Mouse (Mus musculus) heart, embryonic 12.5 days (tissue): ENCODE results near the gene Nfyc. TPM values are rescaled to one million over a fixed set of nuclear protein-coding genes. Genes with fewer than 3 reads are reported as not detected.

Experiments used
- ATAC-seq: fragments of 200-750 bp; cut with Nextera tagmentation; 2 replicates; pipeline ENCODE4 v1.8.0; 2017; ENCODE audit warnings: moderate TSS enrichment, moderate library complexity; ENCODE audit not compliant: insufficient number of reproducible peaks, low FRiP score
- H3K27ac ChIP-seq: fragments of 300-500 bp; sonication (generic); 2 replicates; pipeline ENCODE4 v1.5.1; 2016; ENCODE audit warnings: mild to moderate bottlenecking, moderate library complexity; ENCODE audit not compliant: poor library complexity, severe bottlenecking
- H3K27me3 ChIP-seq: fragments of 300-500 bp; sonication (generic); replicated peaks from 2 replicates; pipeline ENCODE4 v1.6.1; 2016; ENCODE audit warnings: mild to moderate bottlenecking, moderate library complexity
- H3K36me3 ChIP-seq: fragments of 300-500 bp; sonication (generic); 2 replicates; pipeline ENCODE4 v1.6.1; 2016; ENCODE audit warnings: mild to moderate bottlenecking, moderate library complexity
- H3K4me1 ChIP-seq: fragments of 300-500 bp; sonication (generic); replicated peaks from 2 replicates; pipeline ENCODE4 v1.6.1; 2016; ENCODE audit warnings: mild to moderate bottlenecking
- H3K4me2 ChIP-seq: fragments of 300-500 bp; sonication (generic); 2 replicates; pipeline ENCODE4 v1.6.1; 2016; ENCODE audit warnings: mild to moderate bottlenecking, moderate library complexity
- H3K4me3 ChIP-seq: fragments of 300-500 bp; sonication (generic); 2 replicates; pipeline ENCODE4 v1.5.1; 2016; ENCODE audit warnings: mild to moderate bottlenecking
- H3K9ac ChIP-seq: fragments of 300-500 bp; sonication (generic); 2 replicates; pipeline ENCODE4 v1.6.1; 2016; ENCODE audit warnings: mild to moderate bottlenecking, moderate library complexity
- H3K9me3 ChIP-seq: fragments of 300-500 bp; sonication (generic); replicated peaks from 2 replicates; pipeline ENCODE4 v1.6.1; 2016; ENCODE audit warnings: mild to moderate bottlenecking, moderate library complexity
- WGBS: fragments of 180-500 bp; shearing (Covaris S2); methylation state at CpG from one replicate; pipeline ENCODE4 v1.1.7; 2016; 5-methylcytosine and 5-hydroxymethylcytosine counted together
- polyA plus RNA-seq: library from polyadenylated mRNA; unstranded; fragments of >200 nt; fragmentation: Nextera tagmentation; extraction: Ambion mirVana; gene quantifications from 2 replicates; pipeline ENCODE4 v1.2.1, GENCODE M21; 2016

Gene Nfyc
- polyA plus RNA-seq, 1 experiment from 2014 or later: 102 TPM

DNA sequence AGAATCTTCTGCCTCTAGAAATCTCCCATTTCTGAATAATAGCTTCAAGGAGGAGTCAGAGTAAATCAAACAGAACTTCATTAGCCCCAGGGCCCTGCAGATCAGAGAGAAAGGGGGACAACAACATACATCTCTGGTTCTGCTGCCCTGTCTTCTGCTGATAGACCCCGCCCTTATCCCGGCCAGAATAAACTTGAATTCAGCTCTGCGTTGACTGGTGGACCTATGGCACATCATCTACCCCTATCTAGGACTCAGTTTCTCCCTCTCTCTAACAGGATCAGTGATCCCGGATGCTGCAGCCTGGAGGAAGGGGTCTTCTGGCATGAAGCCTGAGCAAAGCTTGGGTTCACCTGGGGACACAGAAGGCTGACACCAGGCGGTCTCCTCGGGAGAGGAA lies 100.8 kb downstream of the Nfyc start:
- Histone ChIP-seq H3K9me3 (no peaks in the 10 kb centered on the region), H3K4me3 (peak overlapping the region; percentile 57), H3K4me2 (peak overlapping the region; percentile 91), H3K27ac (no peak overlapping the region), H3K4me1 (peaks cover 30% of the 10 kb centered on the region), H3K36me3 (no peaks in the 10 kb centered on the region), H3K9ac (peak overlapping the region; percentile 68), H3K27me3 (peaks cover 57% of the 10 kb centered on the region)
- WGBS: 21% methylated on average over 6 of the region's 6 CpGs
- ATAC-seq: peak; percentile 19; the same call in 1 of the 2 replicates

DNA sequence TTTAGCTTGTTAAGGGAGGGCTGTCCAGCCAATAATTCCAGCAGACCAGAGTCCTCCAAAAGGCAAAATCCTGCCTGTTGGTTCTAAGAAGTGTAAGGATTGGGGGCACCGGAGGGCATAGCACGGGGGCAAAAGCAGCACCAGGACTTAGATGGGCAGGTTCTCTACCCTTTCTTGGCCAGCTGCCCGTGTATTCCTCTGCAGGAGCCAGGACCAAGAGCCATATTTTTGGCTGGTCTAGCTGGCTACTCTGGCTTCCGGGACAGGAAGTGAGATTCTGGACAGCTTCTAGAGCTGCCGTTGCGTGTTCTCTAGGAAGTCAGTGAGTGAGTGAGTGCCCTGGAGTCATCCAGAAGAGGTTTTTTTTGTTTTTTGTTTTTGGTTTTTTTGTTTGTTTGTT lies 101.2 kb downstream of the Nfyc start:
- Histone ChIP-seq H3K27me3 (peaks cover 53% of the 10 kb centered on the region), H3K4me1 (peaks cover 32% of the 10 kb centered on the region), H3K9ac (no peak overlapping the region), H3K27ac (no peak overlapping the region), H3K4me2 (no peak overlapping the region), H3K36me3 (no peaks in the 10 kb centered on the region), H3K4me3 (no peak overlapping the region), H3K9me3 (no peaks in the 10 kb centered on the region)
- 55% methylated on average over 6 of the region's 6 CpGs for WGBS
- ATAC-seq: no peak

DNA sequence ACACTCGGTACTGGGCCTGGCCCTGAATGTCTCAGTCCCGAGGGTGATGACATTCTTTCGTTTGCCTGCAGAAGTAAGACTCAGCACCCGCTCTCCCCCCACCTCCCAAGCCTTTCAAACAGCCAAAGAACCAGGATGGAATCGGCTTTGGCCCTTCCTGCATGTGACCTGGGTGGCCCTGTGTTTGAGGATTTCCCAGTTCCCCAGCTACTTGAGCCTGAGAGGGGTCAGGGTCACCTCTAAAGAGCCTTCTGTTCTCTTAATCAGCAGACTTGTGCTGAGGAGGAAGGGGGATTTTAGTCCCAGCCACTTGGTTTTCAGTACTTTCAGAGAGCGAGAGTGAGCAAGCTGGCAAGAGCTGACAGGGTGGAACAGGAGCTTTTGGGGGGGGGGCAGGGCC lies 101.9 kb downstream of the Nfyc start:
- H3K36me3 ChIP-seq: no peaks in the 10 kb centered on the region
- no peak overlapping the region for H3K4me2 ChIP-seq
- no peak for ATAC-seq
- 39% methylated on average over 6 of the region's 6 CpGs for WGBS
- H3K27ac ChIP-seq: no peak overlapping the region
- H3K9ac ChIP-seq: no peak overlapping the region
- no peak overlapping the region for H3K4me3 ChIP-seq
- H3K4me1 ChIP-seq: peaks cover 32% of the 10 kb centered on the region
- H3K9me3 ChIP-seq: no peaks in the 10 kb centered on the region
- H3K27me3 ChIP-seq: peaks cover 47% of the 10 kb centered on the region

DNA sequence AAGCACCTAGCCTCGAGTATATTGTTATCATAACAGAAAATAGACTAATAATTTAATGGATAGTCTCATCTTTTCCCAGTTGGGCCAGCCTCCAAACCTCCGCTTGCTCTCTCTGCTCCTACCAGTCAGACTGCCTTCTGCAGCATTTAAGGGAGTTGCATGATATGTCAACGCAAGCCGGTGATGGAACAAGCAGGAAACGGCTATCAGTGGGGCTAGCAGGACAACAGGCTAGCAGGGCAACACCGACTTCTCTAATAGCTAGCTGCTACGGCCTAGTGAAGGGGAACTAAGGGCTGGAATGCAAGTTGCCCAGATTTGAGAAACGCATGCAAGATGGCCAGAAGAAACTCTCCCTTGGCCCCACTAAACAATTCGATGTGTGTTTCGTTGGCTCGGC lies 103.5 kb downstream of the Nfyc start:
- H3K9me3 ChIP-seq: no peaks in the 10 kb centered on the region
- peaks cover 31% of the 10 kb centered on the region for H3K27me3 ChIP-seq
- 46% methylated on average over 11 of the region's 11 CpGs for WGBS
- no peak for ATAC-seq
- no peak overlapping the region for H3K4me2 ChIP-seq
- no peak overlapping the region for H3K9ac ChIP-seq
- H3K4me3 ChIP-seq: no peak overlapping the region
- H3K4me1 ChIP-seq: peaks cover 32% of the 10 kb centered on the region
- no peak overlapping the region for H3K27ac ChIP-seq
- H3K36me3 ChIP-seq: no peaks in the 10 kb centered on the region

DNA sequence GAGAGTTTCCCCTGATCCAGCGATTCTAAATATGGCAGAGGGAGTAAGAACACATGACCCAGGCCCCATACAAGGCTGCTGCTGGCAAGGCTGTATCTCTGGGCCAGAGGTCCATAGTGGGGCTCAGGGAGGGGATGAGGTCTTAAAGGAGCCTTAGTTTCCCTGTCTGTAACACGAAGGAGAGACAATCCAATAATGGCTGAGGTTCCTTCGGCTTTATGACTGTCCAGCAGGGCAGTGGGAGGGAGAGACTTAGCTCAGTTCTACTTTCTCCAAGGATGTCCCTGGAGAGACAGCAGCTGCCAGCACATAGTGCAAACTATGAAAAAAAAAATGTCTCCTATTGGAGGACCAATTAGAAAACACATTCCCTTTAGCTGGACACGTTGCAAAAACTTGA lies 105.2 kb downstream of the Nfyc start:
- H3K27ac ChIP-seq: no peak overlapping the region
- H3K9me3 ChIP-seq: no peaks in the 10 kb centered on the region
- no peak for ATAC-seq
- peaks cover 32% of the 10 kb centered on the region for H3K4me1 ChIP-seq
- peaks cover 22% of the 10 kb centered on the region for H3K27me3 ChIP-seq
- H3K36me3 ChIP-seq: no peaks in the 10 kb centered on the region
- H3K9ac ChIP-seq: no peak overlapping the region
- H3K4me2 ChIP-seq: no peak overlapping the region
- WGBS: 62% methylated on average over 4 of the region's 4 CpGs
- H3K4me3 ChIP-seq: no peak overlapping the region

DNA sequence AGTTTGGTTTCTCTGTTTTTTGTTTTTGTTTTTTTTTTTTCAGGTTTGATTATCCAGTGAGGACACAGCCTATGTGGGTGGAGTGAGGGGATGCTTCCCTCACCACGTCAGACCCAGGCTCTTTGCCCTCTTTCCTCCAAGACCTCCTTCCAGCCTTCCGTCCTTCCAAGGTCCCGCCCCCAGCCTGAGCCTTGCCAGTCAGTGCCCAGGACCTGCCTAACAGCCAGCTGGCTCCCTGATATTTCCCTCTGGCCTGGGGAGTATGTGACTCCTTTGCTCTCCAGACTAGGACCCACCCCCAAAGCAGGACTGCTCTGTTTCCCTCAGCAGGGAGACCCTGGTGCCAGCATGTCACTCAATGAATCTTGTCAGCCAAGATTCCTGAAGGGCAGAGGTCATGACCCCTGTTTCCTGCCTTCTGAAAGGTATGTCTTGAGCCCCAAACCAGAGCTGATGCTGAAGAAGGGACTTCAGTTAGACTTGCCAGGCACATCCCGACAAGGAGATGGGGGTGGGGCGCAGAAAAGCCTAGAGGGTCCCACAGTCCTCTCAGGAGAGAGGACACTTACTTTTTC lies 105.8 kb downstream of the Nfyc start:
- no peaks in the 10 kb centered on the region for H3K9me3 ChIP-seq
- H3K9ac ChIP-seq: no peak overlapping the region
- H3K4me1 ChIP-seq: peaks cover 28% of the 10 kb centered on the region
- peaks cover 22% of the 10 kb centered on the region for H3K27me3 ChIP-seq
- H3K4me2 ChIP-seq: no peak overlapping the region
- H3K27ac ChIP-seq: no peak overlapping the region
- no peak for ATAC-seq
- 52% methylated on average over 5 of the region's 5 CpGs for WGBS
- no peak overlapping the region for H3K4me3 ChIP-seq
- no peaks in the 10 kb centered on the region for H3K36me3 ChIP-seq

DNA sequence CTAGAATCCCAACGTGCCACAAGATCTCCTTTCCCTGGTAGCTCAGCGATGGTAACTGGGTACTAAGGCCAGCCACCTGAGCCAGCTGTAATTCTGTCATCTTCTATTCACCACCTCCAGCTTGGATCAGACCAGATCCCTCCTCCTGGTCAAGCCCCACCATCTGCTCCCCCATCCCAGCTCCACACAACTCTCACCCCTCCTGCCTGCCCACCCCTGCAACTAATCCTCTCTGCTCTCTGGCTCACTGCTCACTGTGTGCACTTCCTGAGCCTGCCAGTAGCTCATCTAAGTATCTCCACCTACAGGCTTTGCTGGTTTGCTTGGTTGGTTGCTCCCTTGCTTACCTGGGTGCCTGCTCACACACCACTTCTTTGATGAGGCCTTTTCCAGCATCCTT lies 109.8 kb downstream of the Nfyc start:
- no peak for ATAC-seq
- Histone ChIP-seq H3K4me1 (peaks cover 8% of the 10 kb centered on the region), H3K4me3 (no peak overlapping the region), H3K4me2 (no peak overlapping the region), H3K27me3 (peaks cover 25% of the 10 kb centered on the region), H3K27ac (no peak overlapping the region), H3K9me3 (no peaks in the 10 kb centered on the region), H3K36me3 (no peaks in the 10 kb centered on the region), H3K9ac (no peak overlapping the region)
- WGBS: 70% methylated on average over 2 of the region's 2 CpGs

DNA sequence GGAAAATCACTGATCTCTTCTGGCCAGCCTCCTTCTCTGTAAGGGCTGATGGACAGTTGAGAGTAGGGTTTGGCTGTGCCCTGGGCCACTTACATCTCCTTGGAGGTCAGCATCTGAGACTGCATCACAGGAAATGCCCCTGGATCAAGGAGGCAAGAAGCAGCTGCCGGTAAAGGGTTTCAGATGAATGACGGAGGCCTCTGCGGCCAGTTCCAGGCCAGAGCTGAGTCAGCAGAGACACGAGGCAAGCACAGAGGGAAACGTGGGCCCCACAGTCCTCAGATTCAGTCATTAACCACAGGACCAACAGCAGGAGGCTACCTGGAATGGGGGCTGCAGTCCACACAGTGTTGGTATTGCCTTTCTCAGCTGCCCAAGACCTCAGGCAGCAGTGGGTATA lies 112.2 kb downstream of the Nfyc start:
- Histone ChIP-seq H3K27me3 (peaks cover 45% of the 10 kb centered on the region), H3K9me3 (no peaks in the 10 kb centered on the region), H3K4me2 (no peak overlapping the region), H3K4me1 (peaks cover 8% of the 10 kb centered on the region), H3K36me3 (no peaks in the 10 kb centered on the region), H3K4me3 (no peak overlapping the region), H3K9ac (no peak overlapping the region), H3K27ac (no peak overlapping the region)
- 19% methylated on average over 5 of the region's 5 CpGs for WGBS
- no peak for ATAC-seq

DNA sequence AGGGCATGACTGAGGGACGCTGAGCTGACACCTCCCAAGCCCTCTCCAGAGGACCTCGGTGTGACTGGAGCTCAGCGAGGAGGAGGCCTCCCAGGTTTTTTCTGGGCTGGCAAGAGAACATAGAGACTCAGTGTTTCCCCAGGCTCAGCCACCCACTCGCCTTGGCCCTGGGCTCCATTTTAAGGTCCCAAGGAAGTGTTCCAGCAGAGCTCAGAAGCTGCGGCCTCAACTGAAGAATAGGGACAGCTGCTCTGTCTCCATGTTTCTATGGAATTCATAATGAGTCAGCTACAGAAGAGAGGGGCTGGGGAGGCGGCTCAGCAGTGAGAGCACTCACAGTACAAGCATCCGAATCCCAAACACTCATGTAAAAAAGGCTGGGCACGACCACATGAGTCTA lies 113.8 kb downstream of the Nfyc start:
- no peaks in the 10 kb centered on the region for H3K9me3 ChIP-seq
- H3K9ac ChIP-seq: no peak overlapping the region
- no peak for ATAC-seq
- 62% methylated on average over 8 of the region's 8 CpGs for WGBS
- H3K36me3 ChIP-seq: no peaks in the 10 kb centered on the region
- H3K4me1 ChIP-seq: peaks cover 8% of the 10 kb centered on the region
- peaks cover 59% of the 10 kb centered on the region for H3K27me3 ChIP-seq
- no peak overlapping the region for H3K27ac ChIP-seq
- H3K4me3 ChIP-seq: no peak overlapping the region
- no peak overlapping the region for H3K4me2 ChIP-seq

DNA sequence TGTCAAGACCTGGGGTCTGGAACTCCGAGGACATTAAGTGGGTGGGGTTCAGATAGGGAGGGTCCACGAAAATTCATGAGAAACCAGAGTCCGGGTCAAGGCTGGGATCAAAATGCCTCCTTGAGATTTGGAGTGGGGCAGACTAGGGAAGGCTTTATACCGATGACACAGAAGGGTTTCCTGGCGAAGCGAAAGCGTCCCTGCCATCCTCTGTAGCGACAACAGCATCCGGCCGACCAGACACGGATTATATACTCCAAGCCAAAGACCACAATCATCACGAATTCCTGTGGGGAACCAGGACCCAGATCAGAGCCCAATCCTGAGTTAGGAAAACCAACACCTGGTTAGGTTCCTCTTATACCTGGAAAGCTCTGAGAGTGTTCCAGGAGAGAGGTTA lies 114.6 kb downstream of the Nfyc start:
- Histone ChIP-seq H3K4me2 (peak overlapping the region; percentile 73), H3K4me1 (peaks cover 8% of the 10 kb centered on the region), H3K9ac (no peak overlapping the region), H3K9me3 (no peaks in the 10 kb centered on the region), H3K27ac (no peak overlapping the region), H3K4me3 (peak overlapping the region; percentile 40), H3K36me3 (no peaks in the 10 kb centered on the region), H3K27me3 (peaks cover 63% of the 10 kb centered on the region)
- 12% methylated on average over 12 of the region's 12 CpGs for WGBS
- ATAC-seq: no peak

DNA sequence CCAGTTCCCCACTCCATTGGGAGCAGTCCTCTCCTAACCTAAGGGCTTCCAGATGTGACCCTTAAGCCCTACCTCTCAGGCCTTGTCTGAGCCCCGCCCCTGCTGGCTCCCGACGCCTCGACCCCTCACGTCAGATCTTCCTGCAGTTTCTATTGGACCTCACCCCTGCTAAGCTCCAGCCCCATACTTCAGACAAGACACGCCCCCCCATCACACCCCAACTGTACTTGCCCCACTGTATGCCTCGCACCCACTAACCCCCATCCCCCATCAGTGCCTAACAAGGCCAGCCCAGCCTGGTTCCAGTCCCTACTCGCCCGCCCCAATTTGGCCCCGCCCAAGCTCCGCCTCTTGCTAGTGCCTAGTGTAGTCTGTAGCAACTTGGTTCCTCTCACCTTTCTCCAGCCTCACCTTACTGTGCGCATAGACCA lies 115.2 kb downstream of the Nfyc start:
- Histone ChIP-seq H3K4me2 (peak overlapping the region; percentile 73), H3K36me3 (no peaks in the 10 kb centered on the region), H3K4me3 (peak overlapping the region; percentile 40), H3K27ac (no peak overlapping the region), H3K9ac (no peak overlapping the region), H3K27me3 (peaks cover 60% of the 10 kb centered on the region), H3K4me1 (peaks cover 8% of the 10 kb centered on the region), H3K9me3 (no peaks in the 10 kb centered on the region)
- 2% methylated on average over 12 of the region's 12 CpGs for WGBS
- ATAC-seq: peak; percentile 90

DNA sequence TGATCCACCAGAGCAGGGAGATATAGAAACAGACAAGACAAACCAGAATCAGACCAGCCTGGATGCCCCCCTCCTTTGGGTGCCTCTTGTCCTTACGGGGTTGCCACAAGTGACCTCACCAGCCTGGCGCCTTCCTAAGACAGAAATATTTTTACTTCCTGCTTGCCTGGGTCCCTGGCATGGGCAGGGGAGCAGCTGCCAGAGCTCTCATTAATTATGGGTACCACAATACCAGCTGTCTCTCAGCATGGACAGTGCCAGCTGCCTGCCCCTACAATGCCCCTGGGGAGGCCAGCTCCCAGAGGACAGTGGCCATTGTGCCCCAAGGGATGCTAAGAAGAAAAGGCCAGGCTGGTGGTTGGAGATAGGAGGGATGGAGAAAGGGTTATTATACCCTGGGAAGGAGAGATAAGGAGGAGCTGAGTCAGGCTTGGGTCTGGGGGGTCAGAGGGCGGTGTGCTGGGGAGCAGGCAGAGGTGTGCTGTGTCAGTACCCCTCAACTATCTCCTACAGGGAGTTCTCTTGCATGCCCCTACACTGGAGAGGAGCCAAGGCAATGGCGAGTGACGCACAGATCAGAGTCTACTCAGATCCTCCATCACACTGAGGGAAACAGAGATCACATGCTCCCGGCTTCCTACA lies 117.4 kb downstream of the Nfyc start:
- H3K27me3 ChIP-seq: peaks cover 80% of the 10 kb centered on the region
- H3K9me3 ChIP-seq: no peaks in the 10 kb centered on the region
- no peak overlapping the region for H3K9ac ChIP-seq
- H3K27ac ChIP-seq: no peak overlapping the region
- WGBS: 76% methylated on average over 6 of the region's 6 CpGs
- H3K36me3 ChIP-seq: no peaks in the 10 kb centered on the region
- no peak overlapping the region for H3K4me3 ChIP-seq
- no peak overlapping the region for H3K4me2 ChIP-seq
- H3K4me1 ChIP-seq: peaks cover 8% of the 10 kb centered on the region
- peak; percentile 79 for ATAC-seq
